Mouse (Mus musculus) embryonic facial prominence, embryonic 15.5 days (tissue): ENCODE data around the gene Chchd10. TPM values are rescaled to one million over a fixed set of nuclear protein-coding genes. Genes with fewer than 3 reads are reported as not detected.

ENCODE experiments used
- ATAC-seq: fragments of 200-750 bp; cut with Nextera tagmentation; 2 replicates; pipeline ENCODE4 v1.8.0; 2017; ENCODE audit warnings: low read depth, moderate TSS enrichment; ENCODE audit not compliant: insufficient number of reproducible peaks, low FRiP score, low TSS enrichment
- H3K27ac ChIP-seq: fragments of 300-500 bp; sonication (generic); replicated peaks from 2 replicates; pipeline ENCODE4 v1.5.1; 2015; ENCODE audit warnings: mild to moderate bottlenecking, inconsistent platforms
- H3K27me3 ChIP-seq: fragments of 300-500 bp; sonication (generic); 2 replicates; pipeline ENCODE4 v1.6.1; 2015; ENCODE audit warnings: inconsistent platforms
- H3K36me3 ChIP-seq: fragments of 300-500 bp; sonication (generic); 2 replicates; pipeline ENCODE4 v1.6.1; 2015; ENCODE audit warnings: mild to moderate bottlenecking, inconsistent platforms
- H3K4me1 ChIP-seq: fragments of 300-500 bp; sonication (generic); 2 replicates; pipeline ENCODE4 v1.6.1; 2015; ENCODE audit warnings: inconsistent platforms
- H3K4me2 ChIP-seq: fragments of 300-500 bp; sonication (generic); replicated peaks from 2 replicates; pipeline ENCODE4 v1.6.1; 2015; ENCODE audit warnings: mild to moderate bottlenecking, inconsistent platforms
- H3K4me3 ChIP-seq: fragments of 300-500 bp; sonication (generic); replicated peaks from 2 replicates; pipeline ENCODE4 v1.5.1; 2015; ENCODE audit warnings: mild to moderate bottlenecking, inconsistent platforms
- H3K9ac ChIP-seq: fragments of 300-500 bp; sonication (generic); 2 replicates; pipeline ENCODE4 v1.6.1; 2015; ENCODE audit warnings: inconsistent platforms
- H3K9me3 ChIP-seq: fragments of 300-500 bp; sonication (generic); replicated peaks from 2 replicates; pipeline ENCODE4 v1.6.1; 2016; ENCODE audit warnings: inconsistent platforms
- WGBS: fragments of 180-500 bp; shearing (Covaris S2); methylation state at CpG from one replicate; pipeline ENCODE4 v1.1.7; 2015; 5-methylcytosine and 5-hydroxymethylcytosine counted together
- polyA plus RNA-seq: library from polyadenylated mRNA; unstranded; fragments of >200 nt; fragmentation: Nextera tagmentation; extraction: Ambion mirVana; gene quantifications from 2 replicates; pipeline ENCODE4 v1.2.1, GENCODE M21; 2015

Chchd10 gene
- polyA plus RNA-seq, 1 experiment from 2014 or later: 33.4 TPM

DNA sequence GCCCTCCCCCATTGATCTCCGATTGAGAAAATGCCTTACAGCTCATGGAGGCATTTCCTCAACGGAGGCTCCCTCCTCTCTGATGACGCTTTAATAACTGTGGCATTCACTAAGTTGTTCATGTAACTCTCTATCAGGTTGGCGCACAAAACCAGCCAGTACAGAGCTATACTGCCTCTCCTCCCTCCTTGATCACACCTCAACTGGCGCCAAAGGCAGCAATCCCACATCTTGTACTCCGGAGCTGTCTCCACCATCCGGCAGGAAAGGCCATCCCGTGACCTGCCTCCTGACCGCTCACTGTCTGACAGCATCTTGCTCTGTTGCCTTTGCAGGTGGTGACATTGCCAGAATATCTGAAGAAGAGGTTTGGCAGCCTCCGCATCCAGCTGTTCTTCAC is 40.9 kb downstream of the Chchd10 start:
- ATAC-seq: no peak
- H3K4me1 ChIP-seq: no peaks in the 10 kb centered on the region
- H3K4me3 ChIP-seq: no peak overlapping the region
- H3K4me2 ChIP-seq: no peak overlapping the region
- no peaks in the 10 kb centered on the region for H3K27me3 ChIP-seq
- H3K36me3 ChIP-seq: no peaks in the 10 kb centered on the region
- no peak overlapping the region for H3K9ac ChIP-seq
- no peaks in the 10 kb centered on the region for H3K9me3 ChIP-seq
- WGBS: 80% methylated on average over 10 of the region's 10 CpGs
- H3K27ac ChIP-seq: no peak overlapping the region

DNA sequence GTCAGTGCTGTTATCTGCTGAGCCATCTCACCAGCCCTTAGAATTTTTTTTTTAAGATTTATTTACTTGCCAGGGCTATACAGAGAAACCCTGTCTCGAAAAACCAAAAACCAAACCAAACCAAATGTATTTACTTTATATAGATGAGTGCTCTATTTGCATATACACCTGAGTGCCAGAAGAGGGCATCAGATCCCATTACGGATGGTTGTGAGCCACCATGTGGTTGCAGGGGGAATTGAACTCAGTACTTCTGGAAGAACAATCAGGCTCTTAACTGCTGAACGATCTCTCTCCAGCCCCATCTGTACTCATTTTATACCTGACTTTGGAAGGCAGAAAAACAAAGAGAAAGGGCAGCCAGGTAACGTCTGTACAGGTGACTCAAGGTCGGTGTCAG is 42.3 kb downstream of the Chchd10 start:
- Histone ChIP-seq H3K9ac (no peak overlapping the region), H3K36me3 (no peaks in the 10 kb centered on the region), H3K4me2 (no peak overlapping the region), H3K4me1 (no peaks in the 10 kb centered on the region), H3K9me3 (no peaks in the 10 kb centered on the region), H3K27me3 (no peaks in the 10 kb centered on the region), H3K27ac (no peak overlapping the region), H3K4me3 (no peak overlapping the region)
- ATAC-seq: no peak
- WGBS: 76% methylated on average over 5 of the region's 5 CpGs

- H3K4me3 ChIP-seq: no peak overlapping the region
- no peak overlapping the region for H3K4me2 ChIP-seq
- no peaks in the 10 kb centered on the region for H3K4me1 ChIP-seq
- no peaks in the 10 kb centered on the region for H3K36me3 ChIP-seq
- no peaks in the 10 kb centered on the region for H3K27me3 ChIP-seq
- no peak for ATAC-seq
- no peaks in the 10 kb centered on the region for H3K9me3 ChIP-seq
- no peak overlapping the region for H3K9ac ChIP-seq
- WGBS: 54% methylated on average over 10 of the region's 10 CpGs
- no peak overlapping the region for H3K27ac ChIP-seq
These were observed 45.3 kb downstream of the Chchd10 start for GRCm38 (mm10) chr10:75978119-75978834.

DNA sequence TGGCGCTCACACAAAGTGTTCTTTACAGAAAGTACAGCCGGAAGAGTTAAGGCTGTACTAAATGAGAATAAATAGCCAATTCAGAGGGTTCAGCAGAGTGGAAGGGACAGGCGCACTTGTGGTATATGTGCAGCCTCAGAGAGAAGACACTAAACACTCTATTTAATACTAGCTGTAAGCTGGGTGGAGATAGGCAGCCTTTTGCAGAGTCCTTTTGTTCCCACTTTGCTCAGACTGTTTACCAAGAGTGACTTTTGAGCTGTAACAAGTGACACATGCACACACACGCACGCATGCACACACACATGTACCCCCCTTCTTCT is 45.9 kb downstream of the Chchd10 start:
- ATAC-seq: no peak
- H3K4me1 ChIP-seq: no peaks in the 10 kb centered on the region
- no peaks in the 10 kb centered on the region for H3K36me3 ChIP-seq
- H3K9ac ChIP-seq: no peak overlapping the region
- H3K9me3 ChIP-seq: no peaks in the 10 kb centered on the region
- no peak overlapping the region for H3K27ac ChIP-seq
- H3K27me3 ChIP-seq: no peaks in the 10 kb centered on the region
- 82% methylated on average over 5 of the region's 5 CpGs for WGBS
- no peak overlapping the region for H3K4me2 ChIP-seq
- H3K4me3 ChIP-seq: no peak overlapping the region

DNA sequence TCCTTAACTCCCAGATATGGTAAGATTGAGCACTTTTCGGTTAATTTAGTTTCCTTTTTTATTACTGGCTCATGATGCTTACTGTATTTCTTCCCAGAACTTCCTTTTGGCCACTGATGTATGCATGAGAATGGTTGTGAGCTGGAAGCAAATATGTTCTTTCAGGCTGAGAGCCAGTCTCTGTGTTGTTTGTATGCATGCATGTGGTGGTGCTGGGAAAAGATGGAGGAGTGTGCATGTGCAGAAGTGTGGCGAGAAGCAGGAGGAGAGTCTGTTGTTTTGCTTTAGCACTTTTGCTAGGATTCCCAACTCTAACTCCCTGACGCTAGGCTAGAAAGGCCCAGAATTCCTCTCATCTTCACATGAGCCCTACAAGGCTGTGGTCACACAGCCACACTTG is 46.5 kb downstream of the Chchd10 start:
- H3K4me3 ChIP-seq: no peak overlapping the region
- no peaks in the 10 kb centered on the region for H3K36me3 ChIP-seq
- H3K27ac ChIP-seq: no peak overlapping the region
- ATAC-seq: no peak
- no peak overlapping the region for H3K9ac ChIP-seq
- 84% methylated on average over 3 of the region's 3 CpGs for WGBS
- no peaks in the 10 kb centered on the region for H3K27me3 ChIP-seq
- no peaks in the 10 kb centered on the region for H3K9me3 ChIP-seq
- H3K4me1 ChIP-seq: no peaks in the 10 kb centered on the region
- H3K4me2 ChIP-seq: no peak overlapping the region

Other genes starting within 250 kb of the Chchd10 start
- gene Cabin1, start 168.8 kb upstream of the Chchd10 start, polyA plus RNA-seq: 29.4 and 30.0 TPM in 2 replicates
- 53.2 and 58.3 TPM in 2 replicates for gene Ddt, start 159.7 kb upstream of the Chchd10 start, polyA plus RNA-seq
- not detected in 2 replicates for gene Gm20441, start 152.2 kb upstream of the Chchd10 start, polyA plus RNA-seq
- gene Gstt3, start 151.7 kb upstream of the Chchd10 start, polyA plus RNA-seq: 17.1 and 18.1 TPM in 2 replicates
- 13.8 and 14.5 TPM in 2 replicates for gene Gstt1, start 134.5 kb upstream of the Chchd10 start, polyA plus RNA-seq
- gene Gstt4, start 110.6 kb upstream of the Chchd10 start, polyA plus RNA-seq: not detected in 2 replicates
- 9.0 and 11.0 TPM in 2 replicates for gene Gstt2, start 95.7 kb upstream of the Chchd10 start, polyA plus RNA-seq
- gene Mif, start 72.9 kb upstream of the Chchd10 start, polyA plus RNA-seq: 1,283 and 1,429 TPM in 2 replicates
- gene Derl3, start 39.7 kb upstream of the Chchd10 start, polyA plus RNA-seq: 2.0 and 3.1 TPM in 2 replicates
- 187 and 192 TPM in 2 replicates for gene Smarcb1, start 11.5 kb upstream of the Chchd10 start, polyA plus RNA-seq
- gene Mmp11, start 3.4 kb downstream of the Chchd10 start, polyA plus RNA-seq: 101 and 133 TPM in 2 replicates
- 0.81 and 0.89 TPM in 2 replicates for gene Gm867, start 7.5 kb downstream of the Chchd10 start, polyA plus RNA-seq
- gene Vpreb3, start 9.9 kb downstream of the Chchd10 start, polyA plus RNA-seq: 1.4 and 1.6 TPM in 2 replicates
- not detected in 2 replicates for gene Gm5134, start 21.4 kb downstream of the Chchd10 start, polyA plus RNA-seq
- gene Zfp280b, start 99.5 kb downstream of the Chchd10 start, polyA plus RNA-seq: 14.8 and 16.4 TPM in 2 replicates
- gene Slc5a4b, start 177.8 kb downstream of the Chchd10 start, polyA plus RNA-seq: not detected in 2 replicates
- not detected in 2 replicates for gene Slc5a4a, start 214.3 kb downstream of the Chchd10 start, polyA plus RNA-seq